Comparison of ENCODE assay signal across 8 mouse cellular contexts in genomic region chr13:74522141-74522480, GRCm38 (mm10). TPM values are rescaled to one million over a fixed set of nuclear protein-coding genes. Genes with fewer than 3 reads are reported as not detected.
DNase-seq lines count a peak whose midpoint lies in the region; ATAC-seq and TF ChIP-seq lines count a peak whose summit lies in the region.
"Not testable (repeated sequence)": the region's sequence is repeated elsewhere in the genome, so short reads cannot be mapped to it uniquely, and the experiment has no call there.

No protein-coding gene starts in this region.

- H3K9ac ChIP-seq in ES-E14 (ENCODE audit: insufficient read depth, low read depth, low read length, poor library complexity, severe bottlenecking), result peak overlapping the region; percentile 75
- 0 out of 2 replicates have a peak overlapping the region, but pooled peaks have one; percentile 19 for H3K9ac ChIP-seq in embryonic facial prominence, embryonic 15.5 days
- H3K9ac ChIP-seq in hindbrain, embryonic 15.5 days, result peak overlapping the region; percentile 6; the same call in 1 of the 2 replicates
- H3K9ac ChIP-seq in liver, embryonic 16.5 days (ENCODE audit: low read depth, low read length), result peak overlapping the region; percentile 55; the same call in 1 of the 2 replicates
- H3K9ac ChIP-seq in midbrain, embryonic 12.5 days (replicated peaks), result peak overlapping the region; percentile 65; the same call in 1 of the 2 replicates

- intact Hi-C loops in left cerebral cortex, adult 2 months (cut with DNase I), result not testable (repeated sequence)

- TF ChIP-seq POLR2A in small intestine, adult 2 months (IDR thresholded peaks at IDR 0.05; ENCODE audit: low read depth, low read length), result not testable (repeated sequence)

- not testable (repeated sequence) for ATAC-seq in embryonic facial prominence, embryonic 15.5 days (ENCODE audit: insufficient number of reproducible peaks, low FRiP score, low TSS enrichment, low read depth); hindbrain, embryonic 15.5 days (ENCODE audit: low FRiP score, low read depth); liver, embryonic 16.5 days (ENCODE audit: low read depth); midbrain, embryonic 12.5 days (ENCODE audit: low FRiP score, low read depth)

- in situ Hi-C loops in ES-E14 (cut with MboI; ENCODE audit: low sequenced_read_pairs in 2 of 2, unreplicated experiment in 2 of 2), result not testable (repeated sequence)

- peak overlapping the region; percentile 69 for H3K4me2 ChIP-seq in embryonic facial prominence, embryonic 15.5 days (replicated peaks)
- peak overlapping the region; percentile 85 for H3K4me2 ChIP-seq in hindbrain, embryonic 15.5 days
- peak overlapping the region; percentile 73 for H3K4me2 ChIP-seq in liver, embryonic 16.5 days (ENCODE audit: low read depth, low read length)
- H3K4me2 ChIP-seq in midbrain, embryonic 12.5 days (replicated peaks), result peak overlapping the region; percentile 71

- not testable (repeated sequence) for H3K9me3 ChIP-seq in ES-E14 (ENCODE audit: control insufficient read depth, insufficient read depth, low read depth, low read length); embryonic facial prominence, embryonic 15.5 days (replicated peaks); heart, embryonic 10.5 days; hindbrain, embryonic 15.5 days; liver, embryonic 16.5 days (replicated peaks; ENCODE audit: control insufficient read depth, low read length); midbrain, embryonic 12.5 days

- not testable (repeated sequence) for H3K4me1 ChIP-seq in ES-E14 (ENCODE audit: control insufficient read depth in 2 of 2, insufficient read depth in 2 of 2, low read length in 2 of 2, poor library complexity in 1 of 2); embryonic facial prominence, embryonic 15.5 days; heart, embryonic 10.5 days; hindbrain, embryonic 15.5 days (replicated peaks); liver, embryonic 16.5 days (ENCODE audit: control insufficient read depth, low read depth, low read length); midbrain, embryonic 12.5 days; small intestine, adult 2 months (ENCODE audit: control insufficient read depth, insufficient read depth, insufficient read length, low read length)

- TF ChIP-seq CTCF in left cerebral cortex, adult 2 months (IDR thresholded peaks at IDR 0.05); small intestine, adult 2 months (IDR thresholded peaks at IDR 0.05; ENCODE audit: extremely low read depth, insufficient read length, insufficient replicate concordance, low read depth, low read length): not testable (repeated sequence)

- DNase-seq in ES-E14 (ENCODE audit: low read depth, low spot score); heart, embryonic 10.5 days (ENCODE audit: low spot score); left cerebral cortex, adult 2 months (ENCODE audit: extremely low spot score in 1 of 2, low spot score in 2 of 2): not testable (repeated sequence)

- not testable (repeated sequence) for H3K27ac ChIP-seq in ES-E14 (ENCODE audit: insufficient read depth, low read depth, low read length, poor library complexity, severe bottlenecking); left cerebral cortex, adult 2 months; liver, embryonic 16.5 days (ENCODE audit: low read length)
- H3K27ac ChIP-seq in embryonic facial prominence, embryonic 15.5 days (replicated peaks), result peak overlapping the region; percentile 92
- H3K27ac ChIP-seq in heart, embryonic 10.5 days, result peak overlapping the region; percentile 88
- peak overlapping the region; percentile 81; the same call in 1 of the 2 replicates for H3K27ac ChIP-seq in hindbrain, embryonic 15.5 days (replicated peaks)
- H3K27ac ChIP-seq in midbrain, embryonic 12.5 days (replicated peaks), result peak overlapping the region; percentile 71; the same call in 1 of the 2 replicates
- 0 out of 2 replicates have a peak overlapping the region, but pooled peaks have one; percentile 7 for H3K27ac ChIP-seq in small intestine, adult 2 months (ENCODE audit: insufficient read depth, low read depth, low read length)

- WGBS in embryonic facial prominence, embryonic 15.5 days, result 2% methylated on average over 3 of the region's 3 CpGs
- WGBS in heart, embryonic 10.5 days, result 3% methylated on average over 3 of the region's 3 CpGs
- 4% methylated on average over 3 of the region's 3 CpGs for WGBS in hindbrain, embryonic 15.5 days
- 2% methylated on average over 3 of the region's 3 CpGs for WGBS in liver, embryonic 16.5 days (ENCODE audit: insufficient replicate concordance)
- 4% methylated on average over 3 of the region's 3 CpGs for WGBS in midbrain, embryonic 12.5 days
- 0% methylated on average over 3 of the region's 3 CpGs for WGBS in small intestine, adult 2 months

- not testable (repeated sequence) for H3K27me3 ChIP-seq in embryonic facial prominence, embryonic 15.5 days; heart, embryonic 10.5 days (ENCODE audit: insufficient read depth, poor library complexity, severe bottlenecking); hindbrain, embryonic 15.5 days; liver, embryonic 16.5 days (ENCODE audit: control insufficient read depth, insufficient read depth, low read depth, low read length); midbrain, embryonic 12.5 days; small intestine, adult 2 months (ENCODE audit: control insufficient read depth, insufficient read depth, low read length)

- not testable (repeated sequence) for H3K36me3 ChIP-seq in ES-E14 (ENCODE audit: control insufficient read depth, insufficient read depth, low read length, poor library complexity, severe bottlenecking); embryonic facial prominence, embryonic 15.5 days; heart, embryonic 10.5 days; hindbrain, embryonic 15.5 days; liver, embryonic 16.5 days (ENCODE audit: control insufficient read depth, insufficient read depth); midbrain, embryonic 12.5 days; small intestine, adult 2 months (ENCODE audit: control insufficient read depth, insufficient read depth, low read length)

- peak overlapping the region; percentile 73 to 93 for H3K4me3 ChIP-seq in ES-E14 (ENCODE audit: insufficient read depth in 1 of 2, low read depth in 1 of 2, low read length in 2 of 2, poor library complexity in 1 of 2, severe bottlenecking in 1 of 2)
- peak overlapping the region; percentile 54 for H3K4me3 ChIP-seq in embryonic facial prominence, embryonic 15.5 days (replicated peaks)
- H3K4me3 ChIP-seq in heart, embryonic 10.5 days, result peak overlapping the region; percentile 66
- peak overlapping the region; percentile 56 for H3K4me3 ChIP-seq in hindbrain, embryonic 15.5 days
- H3K4me3 ChIP-seq in left cerebral cortex, adult 2 months, result peak overlapping the region; percentile 51
- H3K4me3 ChIP-seq in liver, embryonic 16.5 days (ENCODE audit: low read depth, low read length), result peak overlapping the region; percentile 62
- peak overlapping the region; percentile 52 for H3K4me3 ChIP-seq in midbrain, embryonic 12.5 days
- peak overlapping the region; percentile 69 for H3K4me3 ChIP-seq in small intestine, adult 2 months (ENCODE audit: low read depth, low read length)

RNA-seq across cellular contexts. Expression of gene Zfp825, which starts 28.3 kb away (rescaled TPM):
- total RNA-seq in ES-E14 (2012; rRNA removed), result 10.1 and 11.6 TPM in 2 replicates
- polyA plus RNA-seq in embryonic facial prominence, embryonic 15.5 days (2015; fragmentation: Nextera tagmentation; extraction: Ambion mirVana), result 19.1 and 20.5 TPM in 2 replicates
- polyA plus RNA-seq in heart, embryonic 10.5 days (2016; fragmentation: Nextera tagmentation; extraction: Ambion mirVana), result 15.4 and 19.1 TPM in 2 replicates
- polyA plus RNA-seq in hindbrain, embryonic 15.5 days (2015; fragmentation: Nextera tagmentation; extraction: Ambion mirVana), result 14.5 and 15.8 TPM in 2 replicates
- 1 to 10 TPM; 7.2 to 8.5 TPM for total RNA-seq in left cerebral cortex, adult 2 months (2021)
- 8.2 and 8.9 TPM in 2 replicates for polyA plus RNA-seq in liver, embryonic 16.5 days (2015; fragmentation: Nextera tagmentation; extraction: Ambion mirVana)
- polyA plus RNA-seq in midbrain, embryonic 12.5 days (2016; fragmentation: Nextera tagmentation; extraction: Ambion mirVana), result 20.4 and 21.6 TPM in 2 replicates
- polyA plus RNA-seq in small intestine, adult 2 months (2012; rRNA removed), result 0.10 and 0.18 TPM in 2 replicates

Comparison
In these comparisons a context has a peak if more than half of its experiments do, and no peak if none do; other contexts are left out.
1. H3K9ac ChIP-seq: peak in every context shown above with its lines; median percentile 75 in ES-E14; 65 in midbrain, embryonic 12.5 days; 55 in liver, embryonic 16.5 days; 19 in embryonic facial prominence, embryonic 15.5 days; 6 in hindbrain, embryonic 15.5 days.